Mouse (Mus musculus): ENCODE data around the gene Apba1. TPM values are rescaled to one million over a fixed set of nuclear protein-coding genes. Genes with fewer than 3 reads are reported as not detected.
A peak's percentile ranks its signal among the peaks of the same experiment; 100 is the strongest.

Gene Apba1
- polyA plus RNA-seq, 1 experiment from 2014 or later: 0.10 TPM

DNA sequence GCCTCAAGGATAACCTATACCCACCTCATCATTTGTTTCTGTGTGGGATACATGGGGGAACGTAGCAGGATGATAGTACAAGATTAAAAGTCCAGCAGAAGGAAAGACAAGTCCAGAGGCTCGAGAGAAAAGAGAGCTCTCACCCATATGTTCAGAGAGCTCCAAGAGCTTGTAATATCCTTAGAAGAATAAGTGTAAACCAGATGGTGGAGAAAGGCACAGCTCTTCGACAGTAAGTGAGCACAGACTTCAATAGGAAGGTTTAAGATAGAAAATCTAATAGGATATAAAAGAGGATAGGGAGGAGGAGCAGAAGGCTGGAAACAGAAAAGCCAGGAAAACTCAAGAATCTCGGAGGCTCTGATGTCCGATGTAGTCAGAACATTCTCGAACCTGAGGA is 115.8 kb downstream of the Apba1 start:
- Histone ChIP-seq H3K4me3 (ENCODE audit: low read depth, low read length) (no peak overlapping the region), H3K4me2 (no peak overlapping the region), H3K9me3 (ENCODE audit: control insufficient read depth, low read length) (no peaks in the 10 kb centered on the region), H3K27me3 (replicated peaks; ENCODE audit: control insufficient read depth, insufficient read depth, low read length) (no peaks in the 10 kb centered on the region), H3K36me3 (ENCODE audit: control insufficient read depth, insufficient read depth, low read length) (no peaks in the 10 kb centered on the region), H3K9ac (ENCODE audit: low read depth, low read length) (no peak overlapping the region), H3K27ac (ENCODE audit: low read depth, low read length) (no peak overlapping the region), H3K4me1 (replicated peaks; ENCODE audit: control insufficient read depth, insufficient read depth, low read length) (no peaks in the 10 kb centered on the region)
- WGBS: 71% methylated on average over 6 of the region's 6 CpGs
- DNase-seq (ENCODE audit: low spot score) (no peak), ATAC-seq (replicated peaks; ENCODE audit: low FRiP score) (no peak)

DNA sequence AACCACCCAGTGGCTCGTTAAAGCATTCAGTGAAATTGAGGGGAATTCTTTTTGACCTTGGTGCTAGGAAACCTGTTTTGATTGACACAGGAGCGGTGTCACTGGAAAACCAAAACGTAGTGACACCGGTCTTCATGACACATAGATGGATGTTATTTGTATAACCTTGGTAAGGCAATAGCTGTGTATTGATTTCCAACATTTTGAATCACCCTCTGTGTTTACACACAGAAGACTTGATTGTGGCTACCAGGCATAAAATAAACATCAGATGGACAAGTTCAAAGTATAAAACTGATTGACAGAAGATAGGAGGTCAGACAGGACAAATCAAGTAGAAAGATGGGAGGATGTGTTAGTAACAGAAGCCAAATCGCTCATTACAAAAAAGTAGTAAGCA is 117.1 kb downstream of the Apba1 start:
- Histone ChIP-seq H3K27me3 (replicated peaks; ENCODE audit: control insufficient read depth, insufficient read depth, low read length) (no peaks in the 10 kb centered on the region), H3K4me3 (ENCODE audit: low read depth, low read length) (no peak overlapping the region), H3K36me3 (ENCODE audit: control insufficient read depth, insufficient read depth, low read length) (no peaks in the 10 kb centered on the region), H3K9me3 (ENCODE audit: control insufficient read depth, low read length) (no peaks in the 10 kb centered on the region), H3K4me2 (no peak overlapping the region), H3K27ac (ENCODE audit: low read depth, low read length) (no peak overlapping the region), H3K9ac (ENCODE audit: low read depth, low read length) (no peak overlapping the region), H3K4me1 (replicated peaks; ENCODE audit: control insufficient read depth, insufficient read depth, low read length) (no peaks in the 10 kb centered on the region)
- ATAC-seq (replicated peaks; ENCODE audit: low FRiP score) (no peak), DNase-seq (ENCODE audit: low spot score) (no peak)
- WGBS: 71% methylated on average over 5 of the region's 5 CpGs

DNA sequence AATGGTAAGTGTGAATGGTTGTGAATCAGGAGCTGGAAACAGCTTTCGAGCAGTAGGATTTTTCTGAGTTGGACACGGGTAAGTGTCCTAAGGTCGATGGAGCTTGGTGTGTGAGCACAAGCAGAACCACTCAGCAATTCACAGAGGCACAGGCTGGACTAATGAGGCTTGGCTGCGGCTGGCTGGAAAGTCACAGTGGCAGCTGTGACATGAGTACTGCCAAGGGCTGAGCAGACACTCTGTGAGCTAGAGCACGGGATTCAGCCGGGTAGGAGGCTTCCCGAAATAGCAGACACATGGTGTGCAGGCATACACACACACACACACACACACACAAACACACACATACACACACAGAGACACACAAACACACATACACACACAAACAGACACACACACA is 121.2 kb downstream of the Apba1 start:
- DNase-seq (ENCODE audit: low spot score): no peak

DNA sequence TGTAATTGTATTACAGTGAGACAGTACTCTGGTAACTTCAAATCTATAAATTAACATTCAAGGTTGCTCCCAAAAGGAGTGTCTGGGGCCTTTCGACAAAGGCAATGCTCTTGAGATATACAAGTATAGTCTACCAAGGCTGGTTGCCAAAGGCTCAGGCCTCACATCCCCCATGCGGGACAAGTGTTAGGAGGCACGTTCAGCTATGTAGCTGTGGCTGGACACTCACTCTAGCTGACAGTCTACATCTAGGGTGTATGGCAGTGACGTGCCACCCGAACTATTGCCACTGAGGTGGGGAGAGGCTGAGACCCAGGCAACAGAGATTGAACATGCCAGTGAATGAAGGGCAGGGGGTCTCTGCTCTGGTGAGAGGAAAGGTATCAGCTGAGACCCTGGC is 127.5 kb downstream of the Apba1 start:
- no peak for ATAC-seq (replicated peaks; ENCODE audit: low FRiP score)
- H3K4me1 ChIP-seq (replicated peaks; ENCODE audit: control insufficient read depth, insufficient read depth, low read length): no peaks in the 10 kb centered on the region
- H3K27me3 ChIP-seq (replicated peaks; ENCODE audit: control insufficient read depth, insufficient read depth, low read length): peaks cover 3% of the 10 kb centered on the region; the same call in 1 of the 2 replicates
- H3K4me3 ChIP-seq (ENCODE audit: low read depth, low read length): no peak overlapping the region
- H3K36me3 ChIP-seq (ENCODE audit: control insufficient read depth, insufficient read depth, low read length): no peaks in the 10 kb centered on the region
- no peak for DNase-seq (ENCODE audit: low spot score)
- WGBS: 84% methylated on average over 5 of the region's 5 CpGs
- H3K9ac ChIP-seq (ENCODE audit: low read depth, low read length): no peak overlapping the region
- no peaks in the 10 kb centered on the region for H3K9me3 ChIP-seq (ENCODE audit: control insufficient read depth, low read length)
- no peak overlapping the region for H3K4me2 ChIP-seq
- no peak overlapping the region for H3K27ac ChIP-seq (ENCODE audit: low read depth, low read length)

More for the DNA sequence above, 121.2 kb downstream of the Apba1 start:
- Histone ChIP-seq H3K36me3 (ENCODE audit: control insufficient read depth, insufficient read depth, low read length) (no peaks in the 10 kb centered on the region), H3K4me1 (replicated peaks; ENCODE audit: control insufficient read depth, insufficient read depth, low read length) (no peaks in the 10 kb centered on the region), H3K9ac (ENCODE audit: low read depth, low read length) (no peak overlapping the region), H3K4me3 (ENCODE audit: low read depth, low read length) (no peak overlapping the region), H3K9me3 (ENCODE audit: control insufficient read depth, low read length) (no peaks in the 10 kb centered on the region), H3K4me2 (no peak overlapping the region), H3K27me3 (replicated peaks; ENCODE audit: control insufficient read depth, insufficient read depth, low read length) (no peaks in the 10 kb centered on the region), H3K27ac (ENCODE audit: low read depth, low read length) (no peak overlapping the region)
- ATAC-seq (replicated peaks; ENCODE audit: low FRiP score): no peak
- 77% methylated on average over 7 of the region's 7 CpGs for WGBS

DNA sequence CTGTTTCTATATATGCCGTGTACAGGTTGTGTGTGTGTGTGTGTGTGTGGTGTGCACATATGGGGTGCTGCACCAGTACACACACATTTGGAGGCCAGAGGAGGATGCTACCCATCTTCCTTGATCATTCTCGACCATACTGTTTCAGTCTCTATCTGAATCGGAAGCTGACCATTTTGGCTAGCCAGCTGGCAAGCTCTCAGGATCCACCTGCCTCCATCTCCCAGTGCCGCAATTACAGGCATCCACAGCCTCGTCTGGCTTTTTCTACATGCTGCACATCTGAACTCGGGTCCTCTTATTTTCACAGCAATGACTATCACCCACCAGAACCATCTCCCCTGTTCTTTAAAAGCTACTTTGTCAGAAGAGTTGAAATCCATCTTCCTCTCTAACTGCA is 132.7 kb downstream of the Apba1 start:
- H3K4me1 ChIP-seq (replicated peaks; ENCODE audit: control insufficient read depth, insufficient read depth, low read length): no peaks in the 10 kb centered on the region
- H3K9ac ChIP-seq (ENCODE audit: low read depth, low read length): no peak overlapping the region
- no peaks in the 10 kb centered on the region for H3K9me3 ChIP-seq (ENCODE audit: control insufficient read depth, low read length)
- WGBS: 80% methylated on average over 6 of the region's 6 CpGs
- H3K4me3 ChIP-seq (ENCODE audit: low read depth, low read length): no peak overlapping the region
- DNase-seq (ENCODE audit: low spot score): no peak
- ATAC-seq (replicated peaks; ENCODE audit: low FRiP score): no peak
- peaks cover 38% of the 10 kb centered on the region for H3K27me3 ChIP-seq (replicated peaks; ENCODE audit: control insufficient read depth, insufficient read depth, low read length)
- H3K27ac ChIP-seq (ENCODE audit: low read depth, low read length): no peak overlapping the region
- no peaks in the 10 kb centered on the region for H3K36me3 ChIP-seq (ENCODE audit: control insufficient read depth, insufficient read depth, low read length)
- no peak overlapping the region for H3K4me2 ChIP-seq

DNA sequence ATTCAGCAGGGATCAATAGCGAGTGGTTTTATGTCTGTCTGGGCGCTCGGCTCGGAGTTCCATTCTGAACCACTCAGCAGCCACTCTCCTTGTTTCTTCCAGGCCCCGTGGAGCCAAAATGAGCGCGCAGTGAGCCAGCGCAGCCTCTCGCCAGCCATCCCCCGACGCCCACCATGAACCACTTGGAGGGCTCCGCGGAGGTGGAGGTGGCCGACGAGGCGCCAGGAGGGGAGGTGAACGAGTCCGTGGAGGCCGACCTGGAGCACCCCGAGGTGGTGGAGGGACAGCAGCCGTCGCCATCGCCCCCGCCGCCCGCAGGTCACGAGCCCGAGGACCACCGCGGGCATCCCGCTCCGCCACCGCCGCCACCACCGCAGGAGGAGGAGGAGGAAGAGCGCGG is 133.9 kb downstream of the Apba1 start:
- no peaks in the 10 kb centered on the region for H3K4me1 ChIP-seq (replicated peaks; ENCODE audit: control insufficient read depth, insufficient read depth, low read length)
- 24% methylated on average over 35 of the region's 37 CpGs for WGBS
- H3K36me3 ChIP-seq (ENCODE audit: control insufficient read depth, insufficient read depth, low read length): no peaks in the 10 kb centered on the region
- H3K9me3 ChIP-seq (ENCODE audit: control insufficient read depth, low read length): no peaks in the 10 kb centered on the region
- no peak overlapping the region for H3K9ac ChIP-seq (ENCODE audit: low read depth, low read length)
- H3K27ac ChIP-seq (ENCODE audit: low read depth, low read length): no peak overlapping the region
- peaks cover 38% of the 10 kb centered on the region for H3K27me3 ChIP-seq (replicated peaks; ENCODE audit: control insufficient read depth, insufficient read depth, low read length)
- no peak for DNase-seq (ENCODE audit: low spot score)
- peak overlapping the region; percentile 61 for H3K4me2 ChIP-seq
- H3K4me3 ChIP-seq (ENCODE audit: low read depth, low read length): peak overlapping the region; percentile 37
- ATAC-seq (replicated peaks; ENCODE audit: low FRiP score): no peak

DNA sequence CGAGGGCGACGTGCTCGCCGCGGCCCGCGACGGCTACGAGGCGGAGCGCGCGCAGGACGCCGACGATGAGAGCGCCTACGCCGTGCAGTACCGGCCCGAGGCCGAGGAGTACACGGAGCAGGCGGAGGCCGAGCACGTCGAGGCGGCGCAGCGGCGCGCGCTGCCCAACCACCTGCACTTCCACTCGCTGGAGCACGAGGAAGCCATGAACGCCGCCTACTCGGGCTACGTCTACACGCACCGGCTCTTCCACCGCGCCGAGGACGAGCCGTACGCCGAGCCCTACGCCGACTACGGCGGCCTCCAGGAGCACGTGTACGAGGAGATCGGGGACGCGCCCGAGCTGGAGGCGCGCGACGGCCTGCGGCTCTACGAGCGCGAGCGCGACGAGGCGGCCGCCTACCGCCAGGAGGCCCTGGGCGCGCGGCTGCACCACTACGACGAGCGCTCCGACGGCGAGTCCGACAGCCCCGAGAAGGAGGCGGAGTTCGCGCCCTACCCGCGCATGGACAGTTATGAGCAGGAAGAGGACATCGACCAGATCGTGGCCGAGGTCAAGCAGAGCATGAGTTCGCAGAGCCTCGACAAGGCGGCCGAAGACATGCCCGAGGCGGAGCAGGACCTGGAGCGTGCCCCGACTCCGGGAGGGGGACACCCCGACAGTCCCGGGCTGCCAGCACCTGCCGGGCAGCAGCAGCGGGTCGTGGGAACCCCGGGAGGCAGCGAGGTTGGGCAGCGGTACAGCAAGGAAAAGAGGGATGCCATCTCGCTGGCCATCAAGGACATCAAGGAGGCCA is 134.6 kb downstream of the Apba1 start:
- no peak for ATAC-seq (replicated peaks; ENCODE audit: low FRiP score)
- Histone ChIP-seq H3K9me3 (ENCODE audit: control insufficient read depth, low read length) (no peaks in the 10 kb centered on the region), H3K27ac (ENCODE audit: low read depth, low read length) (no peak overlapping the region), H3K9ac (ENCODE audit: low read depth, low read length) (no peak overlapping the region), H3K4me1 (replicated peaks; ENCODE audit: control insufficient read depth, insufficient read depth, low read length) (no peaks in the 10 kb centered on the region), H3K27me3 (replicated peaks; ENCODE audit: control insufficient read depth, insufficient read depth, low read length) (peaks cover 38% of the 10 kb centered on the region), H3K4me3 (ENCODE audit: low read depth, low read length) (peak overlapping the region; percentile 37), H3K4me2 (peak overlapping the region; percentile 61), H3K36me3 (ENCODE audit: control insufficient read depth, insufficient read depth, low read length) (no peaks in the 10 kb centered on the region)
- 18% methylated on average over 110 of the region's 110 CpGs for WGBS
- peak; percentile 36 for DNase-seq (ENCODE audit: low spot score)

DNA sequence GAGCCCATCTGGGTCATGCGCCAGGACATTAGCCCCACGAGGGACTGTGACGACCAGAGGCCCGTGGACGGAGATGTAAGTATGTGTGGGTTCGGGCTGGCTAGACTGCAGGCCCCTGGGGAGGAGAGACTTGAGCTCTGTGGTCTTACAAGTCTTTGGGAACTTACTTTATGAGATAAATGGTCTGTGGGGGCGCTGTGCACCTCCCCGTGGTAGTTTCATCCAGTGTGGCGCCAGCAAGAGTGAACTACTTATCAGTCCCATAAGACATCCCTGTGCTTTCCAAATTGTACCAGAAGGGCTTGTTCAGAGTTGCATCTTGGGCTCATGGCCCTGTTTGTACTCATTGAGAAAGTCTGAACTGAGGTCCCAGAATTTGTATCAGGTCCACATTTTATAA is 135.3 kb downstream of the Apba1 start:
- DNase-seq (ENCODE audit: low spot score) (no peak), ATAC-seq (replicated peaks; ENCODE audit: low FRiP score) (no peak)
- no peak overlapping the region for H3K9ac ChIP-seq (ENCODE audit: low read depth, low read length)
- WGBS: 60% methylated on average over 9 of the region's 9 CpGs
- H3K9me3 ChIP-seq (ENCODE audit: control insufficient read depth, low read length): no peaks in the 10 kb centered on the region
- peaks cover 38% of the 10 kb centered on the region for H3K27me3 ChIP-seq (replicated peaks; ENCODE audit: control insufficient read depth, insufficient read depth, low read length)
- H3K4me1 ChIP-seq (replicated peaks; ENCODE audit: control insufficient read depth, insufficient read depth, low read length): no peaks in the 10 kb centered on the region
- no peak overlapping the region for H3K27ac ChIP-seq (ENCODE audit: low read depth, low read length)
- H3K4me3 ChIP-seq (ENCODE audit: low read depth, low read length): no peak overlapping the region
- H3K36me3 ChIP-seq (ENCODE audit: control insufficient read depth, insufficient read depth, low read length): no peaks in the 10 kb centered on the region
- H3K4me2 ChIP-seq: no peak overlapping the region

DNA sequence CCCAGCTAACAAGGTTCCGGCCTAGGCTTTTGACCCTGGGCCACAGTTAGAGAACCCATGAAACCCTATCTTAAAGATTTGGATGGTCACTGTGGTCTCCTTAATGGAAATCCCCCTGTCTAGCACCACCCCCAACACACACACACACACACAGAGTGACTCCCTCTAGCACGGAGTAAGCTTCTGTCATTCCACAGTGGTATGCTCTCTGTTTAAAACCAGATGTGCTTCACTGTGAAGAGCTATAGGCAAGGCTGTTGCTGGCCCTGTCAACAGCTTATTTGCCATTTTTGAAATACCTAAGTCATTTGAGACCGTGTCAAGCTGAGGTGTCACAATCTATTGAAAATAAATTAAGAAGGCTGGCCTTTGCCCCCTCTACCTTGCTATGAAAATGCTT is 136.1 kb downstream of the Apba1 start:
- no peaks in the 10 kb centered on the region for H3K9me3 ChIP-seq (ENCODE audit: control insufficient read depth, low read length)
- no peak for ATAC-seq (replicated peaks; ENCODE audit: low FRiP score)
- H3K4me1 ChIP-seq (replicated peaks; ENCODE audit: control insufficient read depth, insufficient read depth, low read length): no peaks in the 10 kb centered on the region
- no peak overlapping the region for H3K4me3 ChIP-seq (ENCODE audit: low read depth, low read length)
- no peak overlapping the region for H3K4me2 ChIP-seq
- peaks cover 38% of the 10 kb centered on the region for H3K27me3 ChIP-seq (replicated peaks; ENCODE audit: control insufficient read depth, insufficient read depth, low read length)
- 63% methylated on average over 3 of the region's 3 CpGs for WGBS
- H3K27ac ChIP-seq (ENCODE audit: low read depth, low read length): no peak overlapping the region
- DNase-seq (ENCODE audit: low spot score): no peak
- H3K36me3 ChIP-seq (ENCODE audit: control insufficient read depth, insufficient read depth, low read length): no peaks in the 10 kb centered on the region
- no peak overlapping the region for H3K9ac ChIP-seq (ENCODE audit: low read depth, low read length)
